Mouse (Mus musculus): ENCODE results near the gene Zmiz2. TPM values are rescaled to one million over a fixed set of nuclear protein-coding genes. Genes with fewer than 3 reads are reported as not detected.
"Not testable (repeated sequence)": the region's sequence is repeated elsewhere in the genome, so short reads cannot be mapped to it uniquely, and the experiment has no call there.

Gene Zmiz2
- polyA plus RNA-seq, 1 experiment from 2014 or later = 40.4 TPM

GRCm38 (mm10) chr11:6415551-6416404 lies 26.9 kb downstream of the Zmiz2 start:
- peak overlapping the region; percentile 86 for H3K9ac ChIP-seq (replicated peaks; ENCODE audit: low read depth, low read length)
- H3K4me1 ChIP-seq (replicated peaks; ENCODE audit: control insufficient read depth, insufficient read depth, low read length) = peaks cover 13% of the 10 kb centered on the region
- no peaks in the 10 kb centered on the region for H3K27me3 ChIP-seq (replicated peaks; ENCODE audit: control insufficient read depth, insufficient read depth, low read length)
- ATAC-seq = peak; percentile 94
- WGBS = under 1% methylated on average over 87 of the region's 102 CpGs
- peak overlapping the region; percentile 91 for H3K4me3 ChIP-seq (replicated peaks; ENCODE audit: low read length)
- H3K36me3 ChIP-seq (ENCODE audit: control insufficient read depth, insufficient read depth) = peaks cover 16% of the 10 kb centered on the region
- H3K9me3 ChIP-seq (ENCODE audit: control insufficient read depth, low read length) = no peaks in the 10 kb centered on the region
- peak overlapping the region; percentile 97 for H3K27ac ChIP-seq (ENCODE audit: low read length)
- H3K4me2 ChIP-seq (ENCODE audit: low read length) = peak overlapping the region; percentile 86

- Histone ChIP-seq H3K27ac (ENCODE audit: low read length) (peak overlapping the region; percentile 97), H3K4me2 (ENCODE audit: low read length) (peak overlapping the region; percentile 86), H3K36me3 (ENCODE audit: control insufficient read depth, insufficient read depth) (peaks cover 20% of the 10 kb centered on the region), H3K9me3 (ENCODE audit: control insufficient read depth, low read length) (no peaks in the 10 kb centered on the region), H3K4me1 (replicated peaks; ENCODE audit: control insufficient read depth, insufficient read depth, low read length) (peaks cover 13% of the 10 kb centered on the region), H3K27me3 (replicated peaks; ENCODE audit: control insufficient read depth, insufficient read depth, low read length) (no peaks in the 10 kb centered on the region), H3K4me3 (replicated peaks; ENCODE audit: low read length) (peak overlapping the region; percentile 91), H3K9ac (replicated peaks; ENCODE audit: low read depth, low read length) (peak overlapping the region; percentile 86)
- 1% methylated on average over 30 of the region's 30 CpGs for WGBS
- peak; percentile 62 for ATAC-seq
These were observed 27.6 kb downstream of the Zmiz2 start for GRCm38 (mm10) chr11:6416405-6417034.

GRCm38 (mm10) chr11:6417069-6417468 lies 28.2 kb downstream of the Zmiz2 start:
- Histone ChIP-seq H3K9me3 (ENCODE audit: control insufficient read depth, low read length) (no peaks in the 10 kb centered on the region), H3K4me3 (replicated peaks; ENCODE audit: low read length) (peak overlapping the region; percentile 91), H3K27ac (ENCODE audit: low read length) (no peak overlapping the region), H3K4me2 (ENCODE audit: low read length) (peak overlapping the region; percentile 86), H3K27me3 (replicated peaks; ENCODE audit: control insufficient read depth, insufficient read depth, low read length) (no peaks in the 10 kb centered on the region), H3K4me1 (replicated peaks; ENCODE audit: control insufficient read depth, insufficient read depth, low read length) (peaks cover 13% of the 10 kb centered on the region), H3K36me3 (ENCODE audit: control insufficient read depth, insufficient read depth) (peaks cover 20% of the 10 kb centered on the region), H3K9ac (replicated peaks; ENCODE audit: low read depth, low read length) (no peak overlapping the region)
- WGBS = 39% methylated on average over 2 of the region's 2 CpGs
- ATAC-seq = no peak

- Histone ChIP-seq H3K27me3 (replicated peaks; ENCODE audit: control insufficient read depth, insufficient read depth, low read length) (no peaks in the 10 kb centered on the region), H3K27ac (ENCODE audit: low read length) (no peak overlapping the region), H3K36me3 (ENCODE audit: control insufficient read depth, insufficient read depth) (peaks cover 20% of the 10 kb centered on the region), H3K4me3 (replicated peaks; ENCODE audit: low read length) (peak overlapping the region; percentile 91), H3K4me1 (replicated peaks; ENCODE audit: control insufficient read depth, insufficient read depth, low read length) (peaks cover 13% of the 10 kb centered on the region), H3K4me2 (ENCODE audit: low read length) (peak overlapping the region; percentile 86), H3K9ac (replicated peaks; ENCODE audit: low read depth, low read length) (no peak overlapping the region), H3K9me3 (ENCODE audit: control insufficient read depth, low read length) (no peaks in the 10 kb centered on the region)
- no peak for ATAC-seq
These were observed 28.6 kb downstream of the Zmiz2 start for GRCm38 (mm10) chr11:6417490-6417889.

- no peak for ATAC-seq
- H3K4me2 ChIP-seq (ENCODE audit: low read length) = no peak overlapping the region
These were observed 29.9 kb downstream of the Zmiz2 start for GRCm38 (mm10) chr11:6418751-6419150.

GRCm38 (mm10) chr11:6419156-6419555 lies 30.3 kb downstream of the Zmiz2 start:
- WGBS = 35% methylated on average over 3 of the region's 4 CpGs
- H3K27me3 ChIP-seq (replicated peaks; ENCODE audit: control insufficient read depth, insufficient read depth, low read length); H3K4me3 ChIP-seq (replicated peaks; ENCODE audit: low read length); H3K27ac ChIP-seq (ENCODE audit: low read length); H3K9me3 ChIP-seq (ENCODE audit: control insufficient read depth, low read length); H3K4me2 ChIP-seq (ENCODE audit: low read length); ATAC-seq; H3K9ac ChIP-seq (replicated peaks; ENCODE audit: low read depth, low read length): not testable (repeated sequence)
- peaks cover 13% of the 10 kb centered on the region for H3K4me1 ChIP-seq (replicated peaks; ENCODE audit: control insufficient read depth, insufficient read depth, low read length)
- peaks cover 20% of the 10 kb centered on the region for H3K36me3 ChIP-seq (ENCODE audit: control insufficient read depth, insufficient read depth)

More at GRCm38 (mm10) chr11:6418751-6419150, 29.9 kb downstream of the Zmiz2 start:
- Histone ChIP-seq H3K36me3 (ENCODE audit: control insufficient read depth, insufficient read depth) (peaks cover 20% of the 10 kb centered on the region), H3K27ac (ENCODE audit: low read length) (no peak overlapping the region), H3K4me1 (replicated peaks; ENCODE audit: control insufficient read depth, insufficient read depth, low read length) (peaks cover 13% of the 10 kb centered on the region), H3K9me3 (ENCODE audit: control insufficient read depth, low read length) (no peaks in the 10 kb centered on the region), H3K9ac (replicated peaks; ENCODE audit: low read depth, low read length) (no peak overlapping the region), H3K27me3 (replicated peaks; ENCODE audit: control insufficient read depth, insufficient read depth, low read length) (no peaks in the 10 kb centered on the region), H3K4me3 (replicated peaks; ENCODE audit: low read length) (no peak overlapping the region)
- WGBS = 83% methylated on average over 5 of the region's 5 CpGs

GRCm38 (mm10) chr11:6420283-6420703 lies 31.4 kb downstream of the Zmiz2 start:
- Histone ChIP-seq H3K4me2 (ENCODE audit: low read length) (no peak overlapping the region), H3K36me3 (ENCODE audit: control insufficient read depth, insufficient read depth) (peaks cover 20% of the 10 kb centered on the region), H3K9me3 (ENCODE audit: control insufficient read depth, low read length) (no peaks in the 10 kb centered on the region), H3K27me3 (replicated peaks; ENCODE audit: control insufficient read depth, insufficient read depth, low read length) (no peaks in the 10 kb centered on the region), H3K27ac (ENCODE audit: low read length) (no peak overlapping the region), H3K4me1 (replicated peaks; ENCODE audit: control insufficient read depth, insufficient read depth, low read length) (peaks cover 13% of the 10 kb centered on the region), H3K9ac (replicated peaks; ENCODE audit: low read depth, low read length) (no peak overlapping the region), H3K4me3 (replicated peaks; ENCODE audit: low read length) (no peak overlapping the region)
- no peak for ATAC-seq
- 32% methylated on average over 1 of the region's 1 CpGs for WGBS

- H3K9me3 ChIP-seq (ENCODE audit: control insufficient read depth, low read length) = no peaks in the 10 kb centered on the region
- H3K27me3 ChIP-seq (replicated peaks; ENCODE audit: control insufficient read depth, insufficient read depth, low read length) = no peaks in the 10 kb centered on the region
- no peak overlapping the region for H3K27ac ChIP-seq (ENCODE audit: low read length)
- H3K9ac ChIP-seq (replicated peaks; ENCODE audit: low read depth, low read length) = no peak overlapping the region
- WGBS = 89% methylated on average over 2 of the region's 2 CpGs
- no peak overlapping the region for H3K4me2 ChIP-seq (ENCODE audit: low read length)
- H3K4me1 ChIP-seq (replicated peaks; ENCODE audit: control insufficient read depth, insufficient read depth, low read length) = peaks cover 13% of the 10 kb centered on the region
- ATAC-seq = no peak
- H3K4me3 ChIP-seq (replicated peaks; ENCODE audit: low read length) = no peak overlapping the region
- H3K36me3 ChIP-seq (ENCODE audit: control insufficient read depth, insufficient read depth) = peaks cover 20% of the 10 kb centered on the region
These were observed 32.0 kb downstream of the Zmiz2 start for GRCm38 (mm10) chr11:6420722-6421350.

- H3K27me3 ChIP-seq (replicated peaks; ENCODE audit: control insufficient read depth, insufficient read depth, low read length) = no peaks in the 10 kb centered on the region
- no peaks in the 10 kb centered on the region for H3K9me3 ChIP-seq (ENCODE audit: control insufficient read depth, low read length)
- ATAC-seq = no peak
- no peaks in the 10 kb centered on the region for H3K4me1 ChIP-seq (replicated peaks; ENCODE audit: control insufficient read depth, insufficient read depth, low read length)
- no peak overlapping the region for H3K4me3 ChIP-seq (replicated peaks; ENCODE audit: low read length)
- H3K27ac ChIP-seq (ENCODE audit: low read length) = no peak overlapping the region
- 91% methylated on average over 7 of the region's 7 CpGs for WGBS
- peaks cover 31% of the 10 kb centered on the region for H3K36me3 ChIP-seq (ENCODE audit: control insufficient read depth, insufficient read depth)
- no peak overlapping the region for H3K4me2 ChIP-seq (ENCODE audit: low read length)
- no peak overlapping the region for H3K9ac ChIP-seq (replicated peaks; ENCODE audit: low read depth, low read length)
These were observed 41.3 kb downstream of the Zmiz2 start for GRCm38 (mm10) chr11:6430186-6430585.

Data from forebrain, embryonic 16.5 days (tissue).